Mouse (Mus musculus): ENCODE data around the gene Fbxo4. TPM values are rescaled to one million over a fixed set of nuclear protein-coding genes. Genes with fewer than 3 reads are reported as not detected.

Gene Fbxo4
- 6.1 and 10.8 TPM in 2 replicates for polyA plus RNA-seq (2012; rRNA removed)

DNA sequence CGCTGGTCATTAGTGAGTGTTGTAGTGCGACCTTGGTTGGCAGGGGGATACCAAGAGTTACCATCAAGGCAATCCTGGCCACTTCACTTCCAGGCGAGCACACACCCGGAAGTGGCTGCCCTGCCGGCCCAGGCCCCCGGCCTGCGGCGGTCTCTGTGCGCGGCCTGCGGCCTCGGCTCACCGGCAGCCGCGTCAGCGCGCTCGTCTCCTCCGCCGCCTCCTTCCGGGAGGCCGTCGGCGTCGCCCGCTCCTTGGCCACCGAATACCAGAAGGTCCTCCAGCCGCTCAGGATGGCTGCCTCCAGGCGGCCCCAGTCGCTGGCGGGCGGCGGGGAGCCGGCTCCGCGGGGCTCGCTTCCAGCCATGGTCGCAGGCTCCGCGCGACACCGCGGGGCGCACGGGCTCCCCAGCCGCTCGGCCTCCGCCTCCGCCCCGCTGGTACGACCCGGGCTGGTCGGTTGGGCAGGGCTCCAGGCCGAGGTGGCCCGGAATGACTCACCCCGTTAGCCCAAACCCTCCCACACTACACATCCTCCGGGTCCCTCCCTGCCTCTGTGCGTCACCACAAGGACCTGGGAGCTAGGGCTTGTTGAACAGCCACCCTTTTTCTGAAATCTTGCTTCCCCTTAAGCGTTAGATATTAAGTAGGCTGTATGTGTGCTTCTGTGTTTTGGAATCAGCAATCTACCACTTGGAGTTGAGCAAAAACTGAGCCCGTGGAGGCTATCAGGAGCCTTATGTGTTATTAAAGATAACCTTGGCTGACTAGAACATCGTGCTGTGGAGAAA, at the start of gene Fbxo4:
Gene Fbxo4, minus strand, starts transcription at position 513 of the 788 bp plus-strand sequence.
- Histone ChIP-seq H3K27me3 (ENCODE audit: control insufficient read depth, insufficient read depth, low read length) (no peaks in the 10 kb centered on the region), H3K4me1 (ENCODE audit: control insufficient read depth, insufficient read depth, insufficient read length, low read length) (peaks cover 4% of the 10 kb centered on the region; the same call in 1 of the 2 replicates), H3K27ac (ENCODE audit: insufficient read depth, low read depth, low read length) (peak within 1 kb of the TSS; percentile 93), H3K4me3 (ENCODE audit: low read depth, low read length) (peak within 1 kb of the TSS; percentile 81), H3K36me3 (ENCODE audit: control insufficient read depth, insufficient read depth, low read length) (peaks cover 11% of the 10 kb centered on the region)
- WGBS = under 1% methylated on average over 61 of the region's 61 CpGs
- TF ChIP-seq CTCF (IDR thresholded peaks at IDR 0.05; ENCODE audit: extremely low read depth, insufficient read length, insufficient replicate concordance, low read depth, low read length) (no peak), POLR2A (IDR thresholded peaks at IDR 0.05; ENCODE audit: low read depth, low read length) (peak; percentile 72)

DNA sequence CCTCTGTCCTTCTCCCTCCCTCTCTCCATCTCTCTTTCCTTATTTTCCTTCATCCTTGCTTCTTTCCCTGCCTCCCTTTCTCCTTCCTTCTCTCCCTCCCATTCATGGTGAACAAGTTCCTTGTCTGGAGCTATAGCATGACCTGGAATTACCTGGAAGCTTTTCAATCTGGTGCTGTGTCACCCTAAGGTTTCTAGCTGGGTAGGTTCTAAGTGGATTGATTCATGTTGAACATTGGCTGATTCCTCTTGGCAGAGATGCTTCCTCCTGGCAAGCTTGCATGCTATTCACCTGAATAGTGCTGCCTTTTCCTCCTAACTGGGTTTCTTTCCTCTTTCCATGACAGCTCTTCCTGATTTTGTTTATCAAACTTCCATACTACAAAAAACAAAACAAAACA, 49.6 kb upstream of the Fbxo4 start:
- TF ChIP-seq CTCF (IDR thresholded peaks at IDR 0.05; ENCODE audit: extremely low read depth, insufficient read length, insufficient replicate concordance, low read depth, low read length) (no peak), POLR2A (IDR thresholded peaks at IDR 0.05; ENCODE audit: low read depth, low read length) (no peak)
- Histone ChIP-seq H3K4me3 (ENCODE audit: low read depth, low read length) (no peak overlapping the region), H3K4me1 (ENCODE audit: control insufficient read depth, insufficient read depth, insufficient read length, low read length) (peaks cover 11% of the 10 kb centered on the region; the same call in 1 of the 2 replicates), H3K27ac (ENCODE audit: insufficient read depth, low read depth, low read length) (no peak overlapping the region), H3K36me3 (ENCODE audit: control insufficient read depth, insufficient read depth, low read length) (no peaks in the 10 kb centered on the region), H3K27me3 (ENCODE audit: control insufficient read depth, insufficient read depth, low read length) (no peaks in the 10 kb centered on the region)

DNA sequence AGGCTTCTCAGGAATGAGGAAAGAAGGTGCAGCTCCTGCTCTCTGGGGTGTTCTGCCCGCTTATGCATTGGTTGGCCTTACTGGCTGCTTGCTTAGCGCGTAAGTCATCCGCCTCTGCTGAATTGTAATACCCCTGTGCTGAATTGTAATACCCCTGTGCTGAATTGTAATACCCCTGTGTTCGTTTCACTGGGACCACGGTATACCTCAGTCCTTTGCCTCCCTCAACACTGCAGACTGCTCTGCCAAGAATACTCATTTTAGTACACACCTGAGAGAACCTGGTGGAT, 49.0 kb upstream of the Fbxo4 start:
- 87% methylated on average over 6 of the region's 6 CpGs for WGBS
- H3K4me1 ChIP-seq (ENCODE audit: control insufficient read depth, insufficient read depth, insufficient read length, low read length) = peaks cover 8% of the 10 kb centered on the region; the same call in 1 of the 2 replicates
- no peaks in the 10 kb centered on the region for H3K36me3 ChIP-seq (ENCODE audit: control insufficient read depth, insufficient read depth, low read length)
- H3K27me3 ChIP-seq (ENCODE audit: control insufficient read depth, insufficient read depth, low read length) = no peaks in the 10 kb centered on the region
- TF ChIP-seq CTCF (IDR thresholded peaks at IDR 0.05; ENCODE audit: extremely low read depth, insufficient read length, insufficient replicate concordance, low read depth, low read length) = no peak
- TF ChIP-seq POLR2A (IDR thresholded peaks at IDR 0.05; ENCODE audit: low read depth, low read length) = no peak
- H3K27ac ChIP-seq (ENCODE audit: insufficient read depth, low read depth, low read length) = no peak overlapping the region
- no peak overlapping the region for H3K4me3 ChIP-seq (ENCODE audit: low read depth, low read length)

DNA sequence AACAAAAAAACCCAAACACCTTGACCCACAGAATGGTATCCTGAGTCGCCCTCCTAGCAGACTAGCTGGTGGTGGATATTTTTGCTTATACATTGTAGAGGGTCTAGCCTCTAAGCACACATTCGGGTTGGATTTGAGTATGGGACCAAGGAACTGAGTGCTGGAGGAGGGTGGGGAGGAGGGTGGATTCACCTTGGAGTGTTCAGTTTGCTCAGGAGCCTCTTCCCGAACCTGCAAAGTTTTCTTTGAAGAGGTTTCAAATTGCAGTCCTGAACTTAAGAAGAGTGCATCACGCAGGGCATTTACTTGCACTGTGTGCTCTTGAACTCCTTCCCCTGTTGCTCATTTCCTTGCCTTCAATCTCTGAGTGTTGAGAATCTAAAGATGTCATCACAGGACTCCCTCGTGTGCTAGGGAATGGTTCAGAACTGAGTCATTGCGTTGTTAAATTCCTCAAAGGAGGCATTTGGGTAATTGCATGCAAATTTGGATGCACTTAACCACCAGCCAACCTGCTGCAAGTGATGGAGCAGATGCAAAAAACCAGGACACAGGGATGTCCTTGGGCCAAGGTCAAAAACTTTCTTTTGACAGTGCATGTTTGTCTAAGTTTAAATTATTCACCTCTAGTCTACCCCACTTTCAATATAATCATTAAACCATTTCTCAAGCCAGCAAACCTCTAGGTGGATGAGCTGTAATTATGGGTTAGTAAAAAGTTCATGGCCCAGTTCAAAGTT, 48.5 kb upstream of the Fbxo4 start:
- no peaks in the 10 kb centered on the region for H3K36me3 ChIP-seq (ENCODE audit: control insufficient read depth, insufficient read depth, low read length)

DNA sequence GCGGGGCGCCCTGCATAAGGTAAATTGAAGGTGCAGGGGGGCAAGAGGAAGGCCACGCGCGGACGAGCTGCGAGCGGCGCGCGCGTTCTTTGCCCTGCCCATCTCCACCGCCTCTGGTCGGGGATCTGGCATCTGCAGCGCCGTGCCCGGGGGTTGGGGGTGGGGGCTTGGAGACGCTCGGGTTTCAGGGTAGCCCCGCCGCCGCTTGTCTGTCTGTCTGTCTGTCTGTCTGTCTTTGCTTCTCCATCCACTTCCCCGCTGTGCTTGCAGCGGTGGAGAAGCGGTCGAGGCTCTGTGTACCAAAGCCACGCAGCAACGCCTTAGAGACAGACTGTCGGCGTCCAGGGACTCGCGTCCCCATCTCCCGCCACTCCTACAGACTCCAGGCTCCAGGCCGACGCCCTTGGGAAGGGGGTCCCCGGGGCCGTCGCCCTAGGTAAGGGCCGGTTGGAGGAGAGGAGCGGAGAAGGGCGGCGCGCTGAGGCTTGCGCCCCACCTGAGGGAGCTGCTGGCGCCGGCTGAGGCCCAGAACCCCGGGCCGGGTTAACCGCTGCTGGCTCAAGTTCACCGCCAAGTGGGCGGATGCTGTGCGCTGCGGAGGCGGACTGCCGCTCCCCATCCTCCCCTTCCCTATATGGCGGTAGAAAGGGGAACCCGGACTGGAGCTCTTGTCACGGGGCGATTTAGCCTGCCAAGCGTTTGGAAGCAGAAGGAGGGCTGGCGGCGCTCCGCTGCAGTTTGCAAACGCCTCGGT, 47.6 kb upstream of the Fbxo4 start:
- TF ChIP-seq CTCF (IDR thresholded peaks at IDR 0.05; ENCODE audit: extremely low read depth, insufficient read length, insufficient replicate concordance, low read depth, low read length) (0 out of 2 replicates have a peak, but pooled peaks have one; percentile 13), POLR2A (IDR thresholded peaks at IDR 0.05; ENCODE audit: low read depth, low read length) (0 out of 2 replicates have a peak, but pooled peaks have one; percentile 55)
- H3K4me1 ChIP-seq (ENCODE audit: control insufficient read depth, insufficient read depth, insufficient read length, low read length) = peaks cover 4% of the 10 kb centered on the region; the same call in 1 of the 2 replicates
- no peaks in the 10 kb centered on the region for H3K36me3 ChIP-seq (ENCODE audit: control insufficient read depth, insufficient read depth, low read length)
- H3K27me3 ChIP-seq (ENCODE audit: control insufficient read depth, insufficient read depth, low read length) = no peaks in the 10 kb centered on the region
- WGBS = under 1% methylated on average over 65 of the region's 65 CpGs
- H3K27ac ChIP-seq (ENCODE audit: insufficient read depth, low read depth, low read length) = peak overlapping the region; percentile 84
- peak overlapping the region; percentile 80 for H3K4me3 ChIP-seq (ENCODE audit: low read depth, low read length)

More for the DNA sequence above, 48.5 kb upstream of the Fbxo4 start:
- H3K4me3 ChIP-seq (ENCODE audit: low read depth, low read length) = peak overlapping the region; percentile 80
- peak overlapping the region; percentile 2; the same call in 1 of the 2 replicates for H3K27ac ChIP-seq (ENCODE audit: insufficient read depth, low read depth, low read length)
- H3K4me1 ChIP-seq (ENCODE audit: control insufficient read depth, insufficient read depth, insufficient read length, low read length) = peaks cover 5% of the 10 kb centered on the region; the same call in 1 of the 2 replicates
- no peak for TF ChIP-seq CTCF (IDR thresholded peaks at IDR 0.05; ENCODE audit: extremely low read depth, insufficient read length, insufficient replicate concordance, low read depth, low read length)
- TF ChIP-seq POLR2A (IDR thresholded peaks at IDR 0.05; ENCODE audit: low read depth, low read length) = no peak
- 25% methylated on average over 6 of the region's 6 CpGs for WGBS
- H3K27me3 ChIP-seq (ENCODE audit: control insufficient read depth, insufficient read depth, low read length) = no peaks in the 10 kb centered on the region

DNA sequence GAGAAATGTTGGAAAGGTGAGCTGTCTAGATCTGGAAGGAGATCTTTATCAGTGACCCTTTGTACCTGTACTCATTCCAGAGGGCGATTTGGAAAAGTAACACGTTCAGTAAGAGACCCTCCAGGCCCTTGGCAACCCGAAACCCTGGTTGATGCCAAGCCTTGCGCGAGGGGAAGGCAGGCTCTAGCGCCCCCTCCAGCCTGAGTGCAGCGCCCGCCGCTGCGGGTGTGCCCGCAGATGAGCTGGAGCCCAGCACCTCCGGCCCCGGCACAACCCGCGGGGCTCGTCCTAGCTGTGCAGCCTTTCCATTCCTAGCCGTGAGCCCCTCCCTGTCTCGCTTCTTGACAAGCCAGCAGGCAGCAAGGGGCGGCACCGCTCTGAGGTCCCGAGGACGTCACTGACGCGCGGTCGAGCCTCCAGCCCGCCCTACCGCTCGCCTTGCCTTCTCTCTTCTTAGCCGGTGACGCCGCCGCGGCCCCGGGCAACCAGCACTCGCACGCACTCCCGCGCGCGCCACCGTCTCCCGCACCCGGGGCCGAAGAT, 46.9 kb upstream of the Fbxo4 start, which contains the start of gene Oxct1:
Gene Oxct1, plus strand, starts transcription at position 153 of the 543 bp plus-strand sequence.
- TF ChIP-seq CTCF (IDR thresholded peaks at IDR 0.05; ENCODE audit: extremely low read depth, insufficient read length, insufficient replicate concordance, low read depth, low read length) (peak; percentile 62), POLR2A (IDR thresholded peaks at IDR 0.05; ENCODE audit: low read depth, low read length) (peak; percentile 62)
- WGBS = under 1% methylated on average over 45 of the region's 45 CpGs

More for the DNA sequence above, 46.9 kb upstream of the Fbxo4 start, which contains the start of gene Oxct1:
- Histone ChIP-seq H3K4me3 (ENCODE audit: low read depth, low read length) (peak within 1 kb of the TSS; percentile 80), H3K27ac (ENCODE audit: insufficient read depth, low read depth, low read length) (peak within 1 kb of the TSS; percentile 84), H3K27me3 (ENCODE audit: control insufficient read depth, insufficient read depth, low read length) (no peaks in the 10 kb centered on the region), H3K4me1 (ENCODE audit: control insufficient read depth, insufficient read depth, insufficient read length, low read length) (peaks cover 7% of the 10 kb centered on the region; the same call in 1 of the 2 replicates), H3K36me3 (ENCODE audit: control insufficient read depth, insufficient read depth, low read length) (no peaks in the 10 kb centered on the region)

Data from small intestine, adult 2 months (tissue).